Mouse (Mus musculus) embryo, embryonic 11 days (tissue): ENCODE data around the gene Lamc2.

Experiments used
- DNase-seq: peaks from one replicate; pipeline ENCODE4 v3.0.0-alpha.2; 2015

The Lamc2 gene

GRCm38 (mm10) chr1:153174801-153175200 is 11.4 kb downstream of the Lamc2 start:
- no peak for DNase-seq

- DNase-seq = peak; percentile 18
These were observed 13.0 kb downstream of the Lamc2 start for GRCm38 (mm10) chr1:153173276-153173675.

- DNase-seq = peak; percentile 54
These were observed 13.9 kb downstream of the Lamc2 start for GRCm38 (mm10) chr1:153172291-153172731.

GRCm38 (mm10) chr1:153171011-153171410 is 15.2 kb downstream of the Lamc2 start:
- DNase-seq = no peak

- no peak for DNase-seq
These were observed 18.0 kb downstream of the Lamc2 start for GRCm38 (mm10) chr1:153168293-153168692.

- DNase-seq = no peak
These were observed 22.4 kb downstream of the Lamc2 start for GRCm38 (mm10) chr1:153163831-153164230.

GRCm38 (mm10) chr1:153159137-153159536 is 27.1 kb downstream of the Lamc2 start:
- no peak for DNase-seq

GRCm38 (mm10) chr1:153157021-153157623 is 29.1 kb downstream of the Lamc2 start:
- no peak for DNase-seq

GRCm38 (mm10) chr1:153155364-153155763 is 30.9 kb downstream of the Lamc2 start:
- no peak for DNase-seq

GRCm38 (mm10) chr1:153153619-153154137 is 32.6 kb downstream of the Lamc2 start:
- no peak for DNase-seq

- DNase-seq = no peak
These were observed 33.7 kb downstream of the Lamc2 start for GRCm38 (mm10) chr1:153152594-153152993.

GRCm38 (mm10) chr1:153145791-153146190 is 40.5 kb downstream of the Lamc2 start:
- DNase-seq = no peak

GRCm38 (mm10) chr1:153144021-153144420 is 42.2 kb downstream of the Lamc2 start:
- no peak for DNase-seq

- DNase-seq = peak; percentile 26
These were observed 45.5 kb downstream of the Lamc2 start for GRCm38 (mm10) chr1:153140747-153141228.

GRCm38 (mm10) chr1:153140265-153140664 is 46.0 kb downstream of the Lamc2 start:
- no peak for DNase-seq

- DNase-seq = no peak
These were observed 46.6 kb downstream of the Lamc2 start for GRCm38 (mm10) chr1:153139635-153140034.

GRCm38 (mm10) chr1:153138486-153138885 is 47.8 kb downstream of the Lamc2 start:
- DNase-seq = no peak

- DNase-seq = no peak
These were observed 49.6 kb downstream of the Lamc2 start for GRCm38 (mm10) chr1:153136647-153137046.

- peak; percentile 32 for DNase-seq
These were observed 52.1 kb downstream of the Lamc2 start for GRCm38 (mm10) chr1:153133865-153134781.

GRCm38 (mm10) chr1:153129992-153130713 is 56.1 kb downstream of the Lamc2 start:
- no peak for DNase-seq

- DNase-seq = no peak
These were observed 57.5 kb downstream of the Lamc2 start for GRCm38 (mm10) chr1:153128780-153129179.

GRCm38 (mm10) chr1:153127622-153128021 is 58.6 kb downstream of the Lamc2 start:
- no peak for DNase-seq
